Mouse (Mus musculus): ENCODE measurements around the gene Hoxa6. TPM values are rescaled to one million over a fixed set of nuclear protein-coding genes. Genes with fewer than 3 reads are reported as not detected.

Gene Hoxa6
- polyA plus RNA-seq, 1 experiment from 2014 or later = 0.33 TPM

- no peaks in the 10 kb centered on the region for H3K4me1 ChIP-seq (replicated peaks; ENCODE audit: control insufficient read depth, insufficient read depth)
- ATAC-seq (ENCODE audit: low FRiP score, low TSS enrichment) (no peak), DNase-seq (ENCODE audit: low spot score) (peak; percentile 14)
- no peaks in the 10 kb centered on the region for H3K9me3 ChIP-seq (ENCODE audit: control insufficient read depth, low read length)
- H3K4me2 ChIP-seq (replicated peaks; ENCODE audit: low read depth) = peak overlapping the region; percentile 75
- peak overlapping the region; percentile 95 for H3K27ac ChIP-seq (replicated peaks)
- 21% methylated on average over 9 of the region's 9 CpGs for WGBS
- peak overlapping the region; percentile 89 for H3K9ac ChIP-seq (ENCODE audit: low read length)
- no peaks in the 10 kb centered on the region for H3K27me3 ChIP-seq (ENCODE audit: control insufficient read depth, insufficient read depth, low read length)
- no peaks in the 10 kb centered on the region for H3K36me3 ChIP-seq (ENCODE audit: control insufficient read depth, insufficient read depth, low read length)
- peak overlapping the region; percentile 63 for H3K4me3 ChIP-seq (ENCODE audit: low read depth, low read length)
- TF ChIP-seq CTCF (IDR thresholded peaks at IDR 0.05; ENCODE audit: low read depth) = no peak
- no peak for TF ChIP-seq EP300 (optimal IDR thresholded peaks at IDR 0.05)
Measured at GRCm38 (mm10) chr6:52177806-52178205, 30.7 kb downstream of the Hoxa6 start.

GRCm38 (mm10) chr6:52177061-52177735, 31.3 kb downstream of the Hoxa6 start, which contains the start of gene 5730596B20Rik:
TSS of gene 5730596B20Rik (plus strand) at chr6:52177498.
- TF ChIP-seq EP300 (optimal IDR thresholded peaks at IDR 0.05) = no peak
- no peak for TF ChIP-seq CTCF (IDR thresholded peaks at IDR 0.05; ENCODE audit: low read depth)
- H3K4me1 ChIP-seq (replicated peaks; ENCODE audit: control insufficient read depth, insufficient read depth) = 0 out of 2 replicates have a peak, but pooled peaks cover 1% of the 10 kb centered on the region
- ATAC-seq (ENCODE audit: low FRiP score, low TSS enrichment) (no peak), DNase-seq (ENCODE audit: low spot score) (peak; percentile 29)
- H3K9me3 ChIP-seq (ENCODE audit: control insufficient read depth, low read length) = no peaks in the 10 kb centered on the region
- H3K9ac ChIP-seq (ENCODE audit: low read length) = peak within 1 kb of the TSS; percentile 89
- no peaks in the 10 kb centered on the region for H3K27me3 ChIP-seq (ENCODE audit: control insufficient read depth, insufficient read depth, low read length)
- 6% methylated on average over 36 of the region's 36 CpGs for WGBS
- peak within 1 kb of the TSS; percentile 95 for H3K27ac ChIP-seq (replicated peaks)
- H3K4me2 ChIP-seq (replicated peaks; ENCODE audit: low read depth) = peak within 1 kb of the TSS; percentile 75
- no peaks in the 10 kb centered on the region for H3K36me3 ChIP-seq (ENCODE audit: control insufficient read depth, insufficient read depth, low read length)
- peak within 1 kb of the TSS; percentile 63 for H3K4me3 ChIP-seq (ENCODE audit: low read depth, low read length)

- no peaks in the 10 kb centered on the region for H3K27me3 ChIP-seq (ENCODE audit: control insufficient read depth, insufficient read depth, low read length)
- WGBS = 8% methylated on average over 6 of the region's 6 CpGs
- ATAC-seq (ENCODE audit: low FRiP score, low TSS enrichment) (no peak), DNase-seq (ENCODE audit: low spot score) (peak; percentile 13)
- peak overlapping the region; percentile 89 for H3K9ac ChIP-seq (ENCODE audit: low read length)
- H3K9me3 ChIP-seq (ENCODE audit: control insufficient read depth, low read length) = no peaks in the 10 kb centered on the region
- peak overlapping the region; percentile 75 for H3K4me2 ChIP-seq (replicated peaks; ENCODE audit: low read depth)
- H3K4me1 ChIP-seq (replicated peaks; ENCODE audit: control insufficient read depth, insufficient read depth) = 0 out of 2 replicates have a peak, but pooled peaks cover 2% of the 10 kb centered on the region
- peak overlapping the region; percentile 95 for H3K27ac ChIP-seq (replicated peaks)
- H3K36me3 ChIP-seq (ENCODE audit: control insufficient read depth, insufficient read depth, low read length) = no peaks in the 10 kb centered on the region
- H3K4me3 ChIP-seq (ENCODE audit: low read depth, low read length) = peak overlapping the region; percentile 63
- no peak for TF ChIP-seq EP300 (optimal IDR thresholded peaks at IDR 0.05)
- TF ChIP-seq CTCF (IDR thresholded peaks at IDR 0.05; ENCODE audit: low read depth) = no peak
Measured at GRCm38 (mm10) chr6:52176391-52176790, 32.1 kb downstream of the Hoxa6 start.

GRCm38 (mm10) chr6:52175864-52176263, 32.7 kb downstream of the Hoxa6 start:
- WGBS = under 1% methylated on average over 21 of the region's 35 CpGs
- Histone ChIP-seq H3K27me3 (ENCODE audit: control insufficient read depth, insufficient read depth, low read length) (no peaks in the 10 kb centered on the region), H3K4me2 (replicated peaks; ENCODE audit: low read depth) (peak overlapping the region; percentile 75), H3K4me3 (ENCODE audit: low read depth, low read length) (peak overlapping the region; percentile 63), H3K4me1 (replicated peaks; ENCODE audit: control insufficient read depth, insufficient read depth) (0 out of 2 replicates have a peak, but pooled peaks cover 2% of the 10 kb centered on the region), H3K9ac (ENCODE audit: low read length) (peak overlapping the region; percentile 89), H3K9me3 (ENCODE audit: control insufficient read depth, low read length) (no peaks in the 10 kb centered on the region), H3K36me3 (ENCODE audit: control insufficient read depth, insufficient read depth, low read length) (no peaks in the 10 kb centered on the region), H3K27ac (replicated peaks) (peak overlapping the region; percentile 95)
- peak; percentile 45 for DNase-seq (ENCODE audit: low spot score)
- ATAC-seq (ENCODE audit: low FRiP score, low TSS enrichment) = peak; percentile 45; the same call in 1 of the 2 replicates
- TF ChIP-seq CTCF (IDR thresholded peaks at IDR 0.05; ENCODE audit: low read depth) (no peak), EP300 (optimal IDR thresholded peaks at IDR 0.05) (no peak)

- Histone ChIP-seq H3K4me3 (ENCODE audit: low read depth, low read length) (peak overlapping the region; percentile 63), H3K36me3 (ENCODE audit: control insufficient read depth, insufficient read depth, low read length) (no peaks in the 10 kb centered on the region), H3K4me1 (replicated peaks; ENCODE audit: control insufficient read depth, insufficient read depth) (0 out of 2 replicates have a peak, but pooled peaks cover 2% of the 10 kb centered on the region), H3K27me3 (ENCODE audit: control insufficient read depth, insufficient read depth, low read length) (no peaks in the 10 kb centered on the region), H3K27ac (replicated peaks) (peak overlapping the region; percentile 95), H3K9me3 (ENCODE audit: control insufficient read depth, low read length) (no peaks in the 10 kb centered on the region), H3K4me2 (replicated peaks; ENCODE audit: low read depth) (peak overlapping the region; percentile 75), H3K9ac (ENCODE audit: low read length) (peak overlapping the region; percentile 89)
- WGBS = 3% methylated on average over 41 of the region's 41 CpGs
- ATAC-seq (ENCODE audit: low FRiP score, low TSS enrichment) (peak; percentile 19; the same call in 1 of the 2 replicates), DNase-seq (ENCODE audit: low spot score) (peak; percentile 44)
- TF ChIP-seq CTCF (IDR thresholded peaks at IDR 0.05; ENCODE audit: low read depth) (no peak), EP300 (optimal IDR thresholded peaks at IDR 0.05) (no peak)
Measured at GRCm38 (mm10) chr6:52174968-52175751, 33.4 kb downstream of the Hoxa6 start.
